Mouse (Mus musculus) fibroblast of lung, adult 2 months (primary cell): ENCODE data around the gene Fam205a4.
"Not testable (repeated sequence)": the region's sequence is repeated elsewhere in the genome, so short reads cannot be mapped to it uniquely, and the experiment has no call there.

ENCODE experiments used
- DNase-seq: peaks from one replicate; pipeline ENCODE4 v3.0.0-alpha.2; 2011; ENCODE audit warnings: low read depth

The Fam205a4 gene

GRCm38 (mm10) chr4:41965758-41966157, at the start of gene Fam205a4:
Gene Fam205a4, plus strand, starts transcription at chr4:41966058.
- not testable (repeated sequence) for DNase-seq

GRCm38 (mm10) chr4:41941272-41941671, 24.6 kb upstream of the Fam205a4 start, which contains the start of gene Gm20878:
Gene Gm20878, plus strand, starts transcription at chr4:41941572.
- not testable (repeated sequence) for DNase-seq
